Mouse (Mus musculus) heart, postnatal 14 days (tissue): ENCODE measurements at regions not wholly inside any gene's neighbourhood (a gene's known extent, or its start where the extent isn't known, plus 50 kb on each side); places are given as distances from the start of the nearest gene placed in this dataset.

Experiments
- DNase-seq, 2 experiments: peaks; one replicate each; pipeline ENCODE4 v3.0.0; 2021 to 2022
- intact Hi-C: fragments of 180-260 bp; cut with DNase I; formaldehyde crosslinking; loops from one replicate; pipeline ENCODE4 v1.15.1; 2025

GRCm38 (mm10) chr11:44211871-44212441, 187.9 kb upstream of the Il12b start:
- intact Hi-C loops = loop anchor here (5.0 kb wide), 1 partner anchor 380 kb away; no protein-coding TSS in a partner anchor
- DNase-seq = peak; percentile 38 to 62

DNA sequence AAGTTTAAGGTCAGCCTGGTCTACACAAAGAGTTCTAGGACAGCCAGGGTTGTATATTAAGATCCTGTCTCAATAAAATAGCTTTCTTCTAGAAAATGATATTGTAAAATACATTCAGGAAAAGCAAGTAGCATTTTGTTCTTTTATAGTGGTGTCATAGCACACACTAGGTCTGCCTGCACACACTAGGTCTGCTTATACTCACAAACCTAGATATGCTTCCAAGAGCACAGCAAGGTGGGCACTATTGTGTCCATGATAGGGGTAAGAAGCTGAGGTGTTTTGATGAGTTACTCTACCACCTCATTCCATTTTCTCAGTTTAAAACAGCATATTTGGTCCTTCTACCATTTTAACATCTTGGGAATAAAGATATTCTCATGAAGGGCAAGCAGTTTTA, 185.8 kb upstream of the Il12b start:
- intact Hi-C loops = loop anchor here (5.0 kb wide), 1 partner anchor 382 kb away; no protein-coding TSS in a partner anchor
- DNase-seq = no peak

DNA sequence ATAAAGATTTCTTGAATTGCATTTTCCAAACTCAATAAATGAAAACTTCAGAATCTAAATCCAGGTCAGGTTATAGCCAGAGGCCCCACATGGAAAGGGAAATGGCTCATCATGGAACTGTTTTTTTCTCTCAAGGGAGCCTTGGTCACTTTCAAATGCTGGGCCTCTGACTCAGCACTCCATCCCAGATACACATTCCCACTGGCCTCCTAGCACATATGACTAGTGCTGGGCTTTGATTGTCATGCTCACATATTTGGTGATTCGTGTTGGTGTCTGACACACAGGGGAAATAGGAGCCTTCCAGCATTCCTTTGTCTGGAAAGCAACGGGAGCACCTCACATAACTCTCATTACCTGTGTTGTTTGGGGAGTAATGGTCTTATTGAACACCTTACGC, 183.5 kb upstream of the Il12b start:
- no peak for DNase-seq
- intact Hi-C loops = no loop called here

DNA sequence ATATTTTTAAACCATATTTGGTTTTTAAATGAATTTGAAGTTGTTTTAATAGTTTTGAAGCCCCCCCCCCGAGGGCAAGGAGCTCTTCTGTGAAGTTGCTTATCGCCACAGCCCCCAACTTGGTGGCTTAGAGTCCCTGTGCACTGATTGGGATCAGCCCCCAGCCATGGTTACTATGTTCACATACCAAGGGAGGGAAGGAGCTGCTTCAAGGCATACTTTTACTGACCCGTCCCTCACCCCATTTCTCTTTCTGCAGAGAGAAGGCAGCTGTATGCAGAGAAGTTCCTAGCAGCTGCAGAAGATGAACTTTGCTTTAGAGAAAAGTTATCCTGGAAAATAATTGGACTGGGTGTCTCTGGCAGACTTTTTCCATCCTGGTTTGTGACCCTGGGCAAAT, 179.9 kb upstream of the Il12b start:
- intact Hi-C loops = no loop called here
- DNase-seq = no peak

GRCm38 (mm10) chr11:44229996-44230395, 169.9 kb upstream of the Il12b start:
- intact Hi-C loops = no loop called here
- DNase-seq = no peak

DNA sequence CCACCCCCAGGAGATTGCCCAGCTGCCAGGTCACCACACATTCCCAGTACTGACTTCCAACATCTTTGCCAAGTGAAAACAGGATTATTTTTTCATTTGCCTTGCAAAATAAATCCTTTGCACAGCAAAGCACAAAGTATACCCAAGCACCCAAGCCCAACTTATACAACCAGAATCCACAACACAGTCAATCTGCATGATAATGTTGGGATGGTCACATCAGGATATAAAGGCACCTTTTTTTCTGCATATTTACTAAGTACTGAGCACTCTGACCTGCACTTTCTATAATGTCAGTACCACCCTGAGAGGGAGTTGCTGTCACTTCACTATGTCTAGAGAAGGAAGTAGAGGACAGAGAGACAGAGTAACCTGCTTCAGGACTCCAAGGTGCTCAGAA, 164.4 kb upstream of the Il12b start:
- DNase-seq = no peak
- intact Hi-C loops = no loop called here

DNA sequence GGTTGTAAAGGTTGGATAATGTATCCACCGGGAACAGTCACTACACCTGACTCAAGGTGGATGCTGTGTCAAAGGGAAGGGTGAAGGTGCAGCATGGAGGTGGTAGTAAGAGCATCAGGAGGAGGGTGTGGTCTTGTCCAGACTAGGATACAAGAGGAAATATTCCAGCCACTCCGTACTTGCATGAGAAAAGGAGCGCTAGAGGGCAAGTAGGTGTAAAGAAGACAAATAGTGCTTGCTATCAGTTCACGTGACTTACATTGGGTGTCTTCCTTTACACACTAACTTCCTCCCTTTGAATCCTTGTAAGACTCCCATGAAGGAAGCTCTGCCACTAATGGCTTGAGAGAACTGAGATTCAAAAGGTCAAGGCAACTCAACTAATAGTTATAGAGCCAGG, 161.8 kb upstream of the Il12b start:
- no peak for DNase-seq
- intact Hi-C loops = no loop called here

DNA sequence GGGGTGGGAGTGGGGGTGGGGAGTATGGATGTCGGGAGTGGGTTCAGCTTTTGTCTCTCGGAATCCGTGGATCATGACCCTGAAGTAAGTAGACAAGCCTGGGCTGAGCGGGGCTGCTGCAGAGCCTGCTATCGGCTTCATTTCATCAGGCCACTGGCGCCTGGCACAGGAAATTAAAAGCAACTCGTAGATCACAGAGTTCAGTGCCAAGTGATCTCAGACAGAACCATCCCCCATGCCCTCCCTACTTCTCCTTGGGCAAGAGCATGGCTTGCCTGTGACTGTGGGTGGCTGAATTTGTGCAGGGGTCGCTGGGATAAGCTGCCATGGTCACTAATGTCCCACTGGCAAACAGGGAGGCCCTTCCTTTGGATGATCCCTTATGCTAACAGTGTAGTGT, 161.3 kb upstream of the Il12b start:
- peak; percentile 12 to 29 for DNase-seq
- intact Hi-C loops = no loop called here

- intact Hi-C loops = loop anchor here (5.0 kb wide), 2 partner anchors 76 to 79 kb away; no protein-coding TSS in a partner anchor
Observed at GRCm38 (mm10) chr11:44243184-44243583, 156.7 kb upstream of the Il12b start.

DNA sequence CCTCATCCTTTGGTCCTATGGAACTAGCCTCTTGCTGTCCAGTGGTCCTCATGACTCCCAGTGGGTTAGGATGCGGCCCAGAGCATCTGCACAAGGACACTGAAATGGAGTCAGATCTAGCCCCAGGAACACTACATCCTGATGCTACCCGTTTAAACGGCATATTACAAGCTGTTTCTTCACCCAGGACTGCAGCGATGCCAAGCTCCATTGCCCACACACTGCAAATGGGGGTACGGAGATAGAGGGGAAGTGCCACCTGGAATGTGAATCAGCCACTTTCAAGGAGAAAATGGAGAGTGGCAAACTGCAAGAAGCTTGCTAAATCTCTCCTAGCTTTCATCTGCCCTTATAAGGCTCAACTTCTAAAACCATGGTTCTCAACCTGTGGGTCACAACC, 148.0 kb upstream of the Il12b start:
- intact Hi-C loops = no loop called here
- DNase-seq = no peak

More at GRCm38 (mm10) chr11:44243184-44243583, 156.7 kb upstream of the Il12b start:
- DNase-seq = peak; percentile 47 to 61

GRCm38 (mm10) chr11:44260376-44261111, 139.3 kb upstream of the Il12b start:
- no peak for DNase-seq
- intact Hi-C loops = no loop called here

DNA sequence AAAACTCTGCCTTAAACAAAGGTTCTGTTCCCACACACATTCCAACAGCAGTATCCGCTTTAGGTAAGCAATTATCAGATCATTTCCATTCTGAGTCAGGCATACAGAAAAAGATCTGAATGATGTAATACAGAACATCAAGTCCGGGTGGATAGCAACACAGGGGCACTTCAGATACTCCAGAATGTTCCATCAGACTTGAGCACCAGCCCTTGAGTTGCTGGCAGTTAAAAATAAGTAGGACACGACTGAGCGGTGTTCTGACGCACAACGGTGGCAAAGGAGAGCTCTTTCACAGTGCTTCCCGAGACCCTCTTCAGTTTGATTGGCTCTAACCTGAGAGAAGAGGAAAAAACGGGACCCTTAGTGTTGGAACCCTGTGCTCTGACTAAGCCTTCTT, 138.2 kb upstream of the Il12b start:
- no peak for DNase-seq
- intact Hi-C loops = no loop called here

DNA sequence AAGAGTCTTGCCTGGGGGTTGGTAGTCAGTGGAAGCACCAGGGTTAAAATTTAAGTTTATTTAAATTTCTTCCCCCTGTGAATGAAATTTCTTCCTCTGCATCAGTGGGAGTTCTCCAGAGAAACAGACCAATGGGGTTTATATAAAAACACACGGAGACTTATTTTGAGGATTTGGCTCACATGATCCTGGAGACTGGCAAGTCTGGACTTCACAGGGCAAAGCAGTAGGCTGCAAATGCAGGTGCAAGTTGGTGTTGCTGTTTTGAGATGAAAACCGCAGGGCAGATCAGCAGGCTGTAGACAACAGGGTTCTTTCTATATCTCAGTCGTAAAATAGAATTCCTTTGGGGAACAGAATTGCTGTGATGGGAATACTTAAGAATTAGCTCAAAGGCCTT, 137.3 kb upstream of the Il12b start:
- no peak for DNase-seq
- intact Hi-C loops = no loop called here

DNA sequence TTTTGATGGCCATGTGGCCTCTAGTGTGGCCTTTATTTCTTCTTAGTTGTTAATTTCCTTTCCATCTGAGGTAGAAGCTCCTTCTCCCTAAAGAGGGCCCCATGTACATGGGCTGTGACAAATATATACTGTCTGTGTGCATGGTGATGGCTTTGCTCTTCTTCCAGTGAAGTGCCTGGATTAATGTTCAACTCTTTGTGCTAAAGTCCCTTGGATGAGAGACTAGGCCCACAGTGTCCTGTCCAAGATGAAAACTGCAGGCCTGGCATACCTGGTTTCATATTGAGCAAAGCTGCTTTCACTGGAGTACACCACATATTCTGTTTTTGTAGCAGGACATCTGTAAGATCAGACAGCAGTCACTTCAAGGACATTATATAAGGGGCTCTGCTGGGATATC, 127.6 kb upstream of the Il12b start:
- intact Hi-C loops = no loop called here
- no peak for DNase-seq

DNA sequence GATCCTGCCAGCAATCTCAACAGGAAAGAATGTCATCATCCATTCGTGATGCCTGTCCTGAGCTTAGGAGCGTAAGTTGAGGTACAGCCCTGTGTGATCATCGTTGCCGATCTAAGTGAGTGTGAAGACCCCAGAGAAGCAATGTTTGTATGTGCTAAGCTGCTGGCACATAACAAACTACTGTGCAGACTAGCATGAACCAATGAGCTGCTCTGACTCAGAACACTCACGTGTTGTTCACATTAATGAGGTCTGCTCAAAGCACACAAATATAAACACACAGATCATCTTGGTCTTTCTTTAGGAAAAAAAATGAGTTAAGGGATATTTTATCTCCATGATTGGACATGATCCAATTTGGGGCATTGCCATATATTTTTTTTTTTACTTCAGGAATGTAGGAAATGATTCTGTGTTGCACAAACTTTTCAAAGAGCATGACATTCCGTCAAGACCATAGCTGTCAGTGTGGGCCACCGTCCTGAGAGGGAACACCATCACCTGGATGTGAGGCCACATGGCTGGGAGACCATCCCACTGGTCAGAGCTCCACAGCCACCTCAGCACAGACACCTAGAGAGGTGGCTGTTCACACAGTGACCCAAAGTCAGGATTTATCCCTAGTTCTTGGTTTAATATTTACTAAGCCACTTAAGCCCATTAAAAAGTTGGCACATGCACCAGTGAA, 121.2 kb upstream of the Il12b start:
- no peak for DNase-seq

DNA sequence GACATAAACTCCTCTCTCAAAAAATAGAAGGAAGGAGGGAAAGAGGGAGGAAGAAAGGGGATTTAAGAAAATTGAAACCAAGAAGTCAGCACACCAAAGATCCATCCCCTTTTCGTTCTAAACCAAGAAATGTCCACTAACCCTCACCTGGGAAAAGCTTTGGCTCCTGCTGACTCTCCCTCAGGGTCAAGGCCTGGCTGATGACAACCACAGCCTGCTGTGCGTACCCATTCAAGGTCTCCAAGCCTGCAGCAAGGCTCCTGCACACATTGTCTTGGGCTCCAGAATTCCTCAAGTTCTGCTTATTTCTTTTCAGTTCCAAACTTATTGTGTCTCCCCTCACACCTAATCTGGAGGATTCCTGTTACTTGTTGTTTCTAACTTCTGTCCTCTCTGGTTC, 113.9 kb upstream of the Il12b start:
- DNase-seq = no peak
- intact Hi-C loops = no loop called here

More for the DNA sequence above, 121.2 kb upstream of the Il12b start:
- intact Hi-C loops = no loop called here

DNA sequence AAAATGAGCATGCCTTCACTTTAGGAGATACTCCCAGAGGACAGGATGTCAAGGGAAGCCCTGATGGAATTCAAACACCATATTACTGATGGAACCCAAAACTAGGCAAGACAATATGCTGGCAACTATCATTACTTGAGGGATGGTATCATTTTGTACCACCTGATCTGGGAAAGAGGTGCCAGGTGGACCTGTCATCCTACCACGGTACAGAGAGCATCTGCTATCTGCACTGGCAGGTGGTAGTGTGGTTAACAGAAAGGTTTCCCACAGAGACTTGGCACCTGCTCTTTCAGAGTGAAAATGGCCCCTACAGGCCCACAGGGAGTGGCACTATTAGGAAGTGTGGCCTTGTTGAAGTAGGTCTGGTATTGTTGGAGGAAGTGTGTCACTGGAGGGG, 111.0 kb upstream of the Il12b start:
- DNase-seq = no peak
- intact Hi-C loops = no loop called here

- intact Hi-C loops = no loop called here
- DNase-seq = no peak
Observed at GRCm38 (mm10) chr11:44303786-44304185, 96.1 kb upstream of the Il12b start.

DNA sequence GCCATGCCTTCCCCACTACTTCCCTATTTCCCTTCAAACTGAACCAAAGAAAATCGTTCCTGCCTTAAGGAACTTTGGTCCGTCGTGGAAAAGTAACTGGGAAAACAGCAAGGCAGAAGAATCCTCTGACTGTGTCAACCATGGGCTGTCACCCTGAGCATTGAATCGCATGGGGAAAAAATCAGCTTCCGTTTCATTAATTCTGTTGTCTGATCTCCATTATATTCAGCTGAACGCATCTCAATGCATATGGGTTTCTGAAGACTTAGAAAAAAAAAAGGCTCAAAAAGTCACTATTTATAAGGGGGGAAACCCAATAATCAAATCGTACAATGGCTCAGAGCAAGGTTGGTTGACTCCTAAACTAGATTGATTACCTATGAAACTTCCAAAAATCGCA, 83.8 kb upstream of the Il12b start:
- intact Hi-C loops = no loop called here
- DNase-seq = no peak

DNA sequence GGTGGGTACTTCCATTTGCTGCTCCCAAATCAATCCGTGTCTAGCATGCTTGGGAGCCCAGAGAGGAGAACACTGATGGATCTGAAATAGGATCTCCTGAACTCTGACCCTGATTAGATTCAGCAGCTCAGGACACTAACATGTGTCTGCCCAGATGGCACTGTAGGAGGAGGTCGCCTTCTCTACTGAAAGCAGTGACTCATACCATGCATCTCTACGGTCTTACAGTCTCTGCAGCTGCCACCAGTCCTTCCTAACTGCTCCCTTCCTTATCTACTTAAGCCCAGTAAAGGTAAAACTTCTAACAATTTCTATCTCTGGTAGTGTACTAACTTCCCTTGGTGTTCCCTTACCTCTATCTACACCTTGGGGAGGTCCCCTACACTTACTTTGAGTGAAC, 80.7 kb upstream of the Il12b start:
- no peak for DNase-seq
- intact Hi-C loops = no loop called here

GRCm38 (mm10) chr11:44323314-44323713, 76.5 kb upstream of the Il12b start:
- intact Hi-C loops = loop anchor here (5.0 kb wide), 1 partner anchor 81 kb away; no protein-coding TSS in a partner anchor
- DNase-seq = peak; percentile 37 to 73

DNA sequence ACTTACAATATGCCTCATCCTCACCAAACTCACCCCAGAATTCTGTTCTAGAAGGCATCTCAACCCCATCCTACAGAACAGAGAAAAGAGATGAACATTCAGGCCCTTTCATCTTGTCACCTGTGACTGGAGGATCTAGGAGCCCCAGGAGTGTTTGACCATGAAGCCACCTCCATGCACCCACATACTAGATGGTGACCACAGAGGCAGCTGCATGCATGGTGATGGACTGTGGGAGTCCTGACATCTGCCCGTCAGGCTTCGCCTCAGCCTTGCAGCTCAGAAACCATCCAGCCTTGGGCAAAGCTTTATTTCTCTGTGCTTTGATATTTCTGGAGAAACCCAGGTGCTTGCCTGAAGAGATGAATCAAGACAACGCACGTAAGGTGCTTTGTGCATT, 74.8 kb upstream of the Il12b start:
- intact Hi-C loops = no loop called here
- DNase-seq = no peak
